Mouse (Mus musculus) erythroid progenitor cell, adult 5-6 weeks (primary cell): ENCODE data around the gene Ppp1r35. TPM values are rescaled to one million over a fixed set of nuclear protein-coding genes. Genes with fewer than 3 reads are reported as not detected.
A peak's percentile ranks its signal among the peaks of the same experiment; 100 is the strongest.

Source experiments
- ATAC-seq: replicated peaks from 2 replicates; pipeline ENCODE4 v1.8.0; 2016; ENCODE audit warnings: moderate number of reproducible peaks, mild to moderate bottlenecking, moderate TSS enrichment, inconsistent platforms; ENCODE audit not compliant: poor library complexity, low FRiP score, severe bottlenecking
- total RNA-seq, 2 experiments: library from RNA; stranded (forward) in 1 of 2; stranded (reverse) in 1 of 2; fragments of 150-400 nt in 1 of 2; fragments of 186-747, 209-891 nt in 1 of 2; gene quantifications; 2 replicates each; pipeline versions ENCODE4 v1.2.3 to v1.2.4; 2015 to 2017; ENCODE audit warnings: low replicate concordance in 2 of 2

Ppp1r35 gene
- total RNA-seq, 2 experiments from 2014 or later: 43.6 to 51.0 TPM

- ATAC-seq: peak; percentile 52
Measured at GRCm38 (mm10) chr5:137779053-137779933, 644 bp downstream of the Ppp1r35 start.

- no peak for ATAC-seq
Measured at GRCm38 (mm10) chr5:137781661-137782060, 3.0 kb downstream of the Ppp1r35 start.

GRCm38 (mm10) chr5:137782776-137783522 lies 4.3 kb downstream of the Ppp1r35 start:
- no peak for ATAC-seq

GRCm38 (mm10) chr5:137783901-137784540 lies 5.4 kb downstream of the Ppp1r35 start:
- no peak for ATAC-seq

GRCm38 (mm10) chr5:137784546-137784945 lies 5.9 kb downstream of the Ppp1r35 start:
- no peak for ATAC-seq

GRCm38 (mm10) chr5:137785164-137786031 lies 6.7 kb downstream of the Ppp1r35 start:
- peak; percentile 4; the same call in 1 of the 2 replicates for ATAC-seq

- ATAC-seq: peak; percentile 76
Measured at GRCm38 (mm10) chr5:137786109-137786942, 7.7 kb downstream of the Ppp1r35 start.

GRCm38 (mm10) chr5:137787151-137787928 lies 8.7 kb downstream of the Ppp1r35 start, which contains the start of the genes Mepce and Zcwpw1:
TSS of gene Mepce (minus strand) at chr5:137787655.
TSS of gene Zcwpw1 (plus strand) at chr5:137787798.
- ATAC-seq: peak; percentile 64

- no peak for ATAC-seq
Measured at GRCm38 (mm10) chr5:137788171-137788570, 9.5 kb downstream of the Ppp1r35 start.

- no peak for ATAC-seq
Measured at GRCm38 (mm10) chr5:137788946-137789531, 10.4 kb downstream of the Ppp1r35 start.

- ATAC-seq: no peak
Measured at GRCm38 (mm10) chr5:137791553-137791952, 12.9 kb downstream of the Ppp1r35 start.

GRCm38 (mm10) chr5:137796606-137797005 lies 18.0 kb downstream of the Ppp1r35 start:
- no peak for ATAC-seq

- no peak for ATAC-seq
Measured at GRCm38 (mm10) chr5:137800917-137801316, 22.3 kb downstream of the Ppp1r35 start.

- ATAC-seq: no peak
Measured at GRCm38 (mm10) chr5:137806158-137806557, 27.5 kb downstream of the Ppp1r35 start.

- no peak for ATAC-seq
Measured at GRCm38 (mm10) chr5:137808316-137808715, 29.7 kb downstream of the Ppp1r35 start.

GRCm38 (mm10) chr5:137817466-137818222 lies 39.0 kb downstream of the Ppp1r35 start:
- ATAC-seq: no peak

GRCm38 (mm10) chr5:137822126-137822525 lies 43.5 kb downstream of the Ppp1r35 start:
- ATAC-seq: no peak
